Mouse (Mus musculus): ENCODE measurements around the gene Tprn. TPM values are rescaled to one million over a fixed set of nuclear protein-coding genes. Genes with fewer than 3 reads are reported as not detected.
"Not testable (repeated sequence)": the region's sequence is repeated elsewhere in the genome, so short reads cannot be mapped to it uniquely, and the experiment has no call there.

The Tprn gene
- polyA plus RNA-seq, 1 experiment from 2014 or later, result 6.1 TPM

- H3K9ac ChIP-seq, result peak within 1 kb of the TSS; percentile 88
- H3K27me3 ChIP-seq, result no peaks in the 10 kb centered on the region
- ATAC-seq (ENCODE audit: low read depth), result peak; percentile 85
- H3K9me3 ChIP-seq (replicated peaks), result no peaks in the 10 kb centered on the region
- H3K4me2 ChIP-seq, result peak within 1 kb of the TSS; percentile 92
- under 1% methylated on average over 39 of the region's 39 CpGs for WGBS (ENCODE audit: insufficient replicate concordance)
- H3K36me3 ChIP-seq, result peaks cover 34% of the 10 kb centered on the region
- DNase-seq, result peak; percentile 85
- H3K4me1 ChIP-seq (replicated peaks), result peaks cover 29% of the 10 kb centered on the region
- H3K27ac ChIP-seq, result peak within 1 kb of the TSS; percentile 89
- peak within 1 kb of the TSS; percentile 99 for H3K4me3 ChIP-seq (replicated peaks)
Measured at GRCm38 (mm10) chr2:25255284-25255779, 7.1 kb upstream of the Tprn start, which contains the start of gene Tmem203. Gene Tmem203 (plus strand): TSS chr2:25255439.

GRCm38 (mm10) chr2:25256443-25257109 lies 5.8 kb upstream of the Tprn start:
- peak; percentile 52 for DNase-seq
- peaks cover 31% of the 10 kb centered on the region for H3K4me1 ChIP-seq (replicated peaks)
- WGBS (ENCODE audit: insufficient replicate concordance), result 35% methylated on average over 12 of the region's 12 CpGs
- H3K9me3 ChIP-seq (replicated peaks); H3K27me3 ChIP-seq; ATAC-seq (ENCODE audit: low read depth): not testable (repeated sequence)
- H3K4me3 ChIP-seq (replicated peaks), result peak overlapping the region; percentile 99
- peak overlapping the region; percentile 89 for H3K27ac ChIP-seq
- H3K36me3 ChIP-seq, result peaks cover 22% of the 10 kb centered on the region
- peak overlapping the region; percentile 92 for H3K4me2 ChIP-seq
- peak overlapping the region; percentile 88 for H3K9ac ChIP-seq

- WGBS (ENCODE audit: insufficient replicate concordance), result 67% methylated on average over 5 of the region's 5 CpGs
- H3K27ac ChIP-seq; H3K4me2 ChIP-seq; H3K9ac ChIP-seq; ATAC-seq (ENCODE audit: low read depth); DNase-seq; H3K9me3 ChIP-seq (replicated peaks); H3K27me3 ChIP-seq: not testable (repeated sequence)
- H3K4me1 ChIP-seq (replicated peaks), result peaks cover 37% of the 10 kb centered on the region
- 0 out of 2 replicates have a peak overlapping the region, but pooled peaks have one; percentile 2 for H3K4me3 ChIP-seq (replicated peaks)
- H3K36me3 ChIP-seq, result peaks cover 15% of the 10 kb centered on the region
Measured at GRCm38 (mm10) chr2:25257250-25257649, 5.2 kb upstream of the Tprn start.

GRCm38 (mm10) chr2:25258887-25259286 lies 3.5 kb upstream of the Tprn start:
- Histone ChIP-seq H3K36me3 (no peaks in the 10 kb centered on the region), H3K27me3 (0 out of 2 replicates have a peak, but pooled peaks cover 6% of the 10 kb centered on the region), H3K9ac (no peak overlapping the region), H3K27ac (no peak overlapping the region), H3K4me3 (replicated peaks) (no peak overlapping the region), H3K9me3 (replicated peaks) (no peaks in the 10 kb centered on the region), H3K4me1 (replicated peaks) (peaks cover 49% of the 10 kb centered on the region), H3K4me2 (no peak overlapping the region)
- 50% methylated on average over 2 of the region's 2 CpGs for WGBS (ENCODE audit: insufficient replicate concordance)
- ATAC-seq (ENCODE audit: low read depth) (no peak), DNase-seq (no peak)

GRCm38 (mm10) chr2:25261870-25262269 lies 548 bp upstream of the Tprn start:
- H3K4me1 ChIP-seq (replicated peaks), result peaks cover 59% of the 10 kb centered on the region
- peak overlapping the region; percentile 72 for H3K27ac ChIP-seq
- H3K36me3 ChIP-seq, result no peaks in the 10 kb centered on the region
- 40% methylated on average over 12 of the region's 12 CpGs for WGBS (ENCODE audit: insufficient replicate concordance)
- H3K4me2 ChIP-seq, result peak overlapping the region; percentile 99
- H3K27me3 ChIP-seq, result 0 out of 2 replicates have a peak, but pooled peaks cover 10% of the 10 kb centered on the region
- DNase-seq (no peak), ATAC-seq (ENCODE audit: low read depth) (peak; percentile 2; the same call in 1 of the 2 replicates)
- no peaks in the 10 kb centered on the region for H3K9me3 ChIP-seq (replicated peaks)
- peak overlapping the region; percentile 69 for H3K9ac ChIP-seq
- peak overlapping the region; percentile 87 for H3K4me3 ChIP-seq (replicated peaks)

GRCm38 (mm10) chr2:25262795-25263622 lies 591 bp downstream of the Tprn start:
- H3K27ac ChIP-seq, result peak overlapping the region; percentile 71
- peaks cover 2% of the 10 kb centered on the region; the same call in 1 of the 2 replicates for H3K36me3 ChIP-seq
- under 1% methylated on average over 82 of the region's 82 CpGs for WGBS (ENCODE audit: insufficient replicate concordance)
- peak; percentile 13 for ATAC-seq (ENCODE audit: low read depth)
- peak overlapping the region; percentile 99 for H3K4me2 ChIP-seq
- peaks cover 68% of the 10 kb centered on the region for H3K4me1 ChIP-seq (replicated peaks)
- H3K9me3 ChIP-seq (replicated peaks), result no peaks in the 10 kb centered on the region
- H3K9ac ChIP-seq, result peak overlapping the region; percentile 87
- peak; percentile 45 for DNase-seq
- 0 out of 2 replicates have a peak, but pooled peaks cover 10% of the 10 kb centered on the region for H3K27me3 ChIP-seq
- peak overlapping the region; percentile 87 for H3K4me3 ChIP-seq (replicated peaks)

GRCm38 (mm10) chr2:25263623-25264285 lies 1.3 kb downstream of the Tprn start:
- WGBS (ENCODE audit: insufficient replicate concordance), result 31% methylated on average over 12 of the region's 12 CpGs
- H3K4me1 ChIP-seq (replicated peaks), result peaks cover 70% of the 10 kb centered on the region
- peaks cover 7% of the 10 kb centered on the region for H3K36me3 ChIP-seq
- H3K27ac ChIP-seq, result peak overlapping the region; percentile 71; the same call in 1 of the 2 replicates
- H3K27me3 ChIP-seq, result 0 out of 2 replicates have a peak, but pooled peaks cover 10% of the 10 kb centered on the region
- no peak for ATAC-seq (ENCODE audit: low read depth)
- DNase-seq, result no peak
- peak overlapping the region; percentile 87 for H3K4me3 ChIP-seq (replicated peaks)
- peak overlapping the region; percentile 87 for H3K9ac ChIP-seq
- H3K4me2 ChIP-seq, result peak overlapping the region; percentile 99
- H3K9me3 ChIP-seq (replicated peaks), result no peaks in the 10 kb centered on the region

- Histone ChIP-seq H3K4me1 (replicated peaks) (peaks cover 69% of the 10 kb centered on the region), H3K27ac (no peak overlapping the region), H3K36me3 (peaks cover 12% of the 10 kb centered on the region), H3K4me3 (replicated peaks) (peak overlapping the region; percentile 87), H3K9ac (peak overlapping the region; percentile 87), H3K27me3 (0 out of 2 replicates have a peak, but pooled peaks cover 10% of the 10 kb centered on the region), H3K4me2 (peak overlapping the region; percentile 99), H3K9me3 (replicated peaks) (no peaks in the 10 kb centered on the region)
- ATAC-seq (ENCODE audit: low read depth) (no peak), DNase-seq (no peak)
- 63% methylated on average over 5 of the region's 5 CpGs for WGBS (ENCODE audit: insufficient replicate concordance)
Measured at GRCm38 (mm10) chr2:25264286-25264660, 1.9 kb downstream of the Tprn start.

GRCm38 (mm10) chr2:25264851-25265250 lies 2.4 kb downstream of the Tprn start:
- ATAC-seq (ENCODE audit: low read depth) (no peak), DNase-seq (no peak)
- H3K9ac ChIP-seq, result peak overlapping the region; percentile 87
- no peak overlapping the region for H3K27ac ChIP-seq
- no peaks in the 10 kb centered on the region for H3K9me3 ChIP-seq (replicated peaks)
- H3K4me1 ChIP-seq (replicated peaks), result peaks cover 71% of the 10 kb centered on the region
- peaks cover 18% of the 10 kb centered on the region for H3K36me3 ChIP-seq
- H3K4me2 ChIP-seq, result peak overlapping the region; percentile 99
- peak overlapping the region; percentile 87; the same call in 1 of the 2 replicates for H3K4me3 ChIP-seq (replicated peaks)
- WGBS (ENCODE audit: insufficient replicate concordance), result 63% methylated on average over 3 of the region's 3 CpGs
- 0 out of 2 replicates have a peak, but pooled peaks cover 10% of the 10 kb centered on the region for H3K27me3 ChIP-seq

GRCm38 (mm10) chr2:25265897-25266656 lies 3.7 kb downstream of the Tprn start:
- peak overlapping the region; percentile 99 for H3K4me2 ChIP-seq
- DNase-seq (no peak), ATAC-seq (ENCODE audit: low read depth) (no peak)
- H3K27ac ChIP-seq, result peak overlapping the region; percentile 66; the same call in 1 of the 2 replicates
- H3K36me3 ChIP-seq, result peaks cover 30% of the 10 kb centered on the region
- H3K9me3 ChIP-seq (replicated peaks), result no peaks in the 10 kb centered on the region
- H3K9ac ChIP-seq, result peak overlapping the region; percentile 37
- WGBS (ENCODE audit: insufficient replicate concordance), result 43% methylated on average over 6 of the region's 6 CpGs
- H3K4me1 ChIP-seq (replicated peaks), result peaks cover 83% of the 10 kb centered on the region
- H3K4me3 ChIP-seq (replicated peaks), result peak overlapping the region; percentile 29
- 0 out of 2 replicates have a peak, but pooled peaks cover 10% of the 10 kb centered on the region for H3K27me3 ChIP-seq

Measured in liver, embryonic 13.5 days (tissue).